Mouse (Mus musculus): Measurements from ENCODE around the gene Abca5. TPM values are rescaled to one million over a fixed set of nuclear protein-coding genes. Genes with fewer than 3 reads are reported as not detected.
"Not testable (repeated sequence)": the region's sequence is repeated elsewhere in the genome, so short reads cannot be mapped to it uniquely, and the experiment has no call there.

Abca5 gene
- polyA plus RNA-seq, 1 experiment from 2014 or later, result 4.9 TPM

GRCm38 (mm10) chr11:110369312-110370019, 31.9 kb upstream of the Abca5 start:
- Histone ChIP-seq H3K27ac (replicated peaks; ENCODE audit: low read depth, low read length) (no peak overlapping the region), H3K36me3 (ENCODE audit: control insufficient read depth, insufficient read depth, low read length) (no peaks in the 10 kb centered on the region), H3K9me3 (ENCODE audit: control insufficient read depth, low read length) (no peaks in the 10 kb centered on the region), H3K4me1 (ENCODE audit: control insufficient read depth, insufficient read depth, low read length) (peaks cover 5% of the 10 kb centered on the region), H3K4me2 (ENCODE audit: low read depth, severe bottlenecking) (peak overlapping the region; percentile 16; the same call in 1 of the 2 replicates), H3K27me3 (ENCODE audit: control insufficient read depth, insufficient read depth, low read length) (no peaks in the 10 kb centered on the region), H3K4me3 (ENCODE audit: low read depth, low read length) (no peak overlapping the region), H3K9ac (ENCODE audit: low read length) (no peak overlapping the region)
- 17% methylated on average over 15 of the region's 15 CpGs for WGBS
- ATAC-seq (ENCODE audit: insufficient number of reproducible peaks, low FRiP score, low TSS enrichment, low read depth) (no peak), DNase-seq (ENCODE audit: low spot score) (peak; percentile 25)

- H3K9me3 ChIP-seq (ENCODE audit: control insufficient read depth, low read length), result no peaks in the 10 kb centered on the region
- no peaks in the 10 kb centered on the region for H3K27me3 ChIP-seq (ENCODE audit: control insufficient read depth, insufficient read depth, low read length)
- no peak overlapping the region for H3K4me2 ChIP-seq (ENCODE audit: low read depth, severe bottlenecking)
- 94% methylated on average over 13 of the region's 13 CpGs for WGBS
- no peak overlapping the region for H3K9ac ChIP-seq (ENCODE audit: low read length)
- no peak for DNase-seq (ENCODE audit: low spot score)
- H3K4me1 ChIP-seq (ENCODE audit: control insufficient read depth, insufficient read depth, low read length), result peaks cover 5% of the 10 kb centered on the region
- no peak overlapping the region for H3K27ac ChIP-seq (replicated peaks; ENCODE audit: low read depth, low read length)
- no peak for ATAC-seq (ENCODE audit: insufficient number of reproducible peaks, low FRiP score, low TSS enrichment, low read depth)
- no peak overlapping the region for H3K4me3 ChIP-seq (ENCODE audit: low read depth, low read length)
- H3K36me3 ChIP-seq (ENCODE audit: control insufficient read depth, insufficient read depth, low read length), result no peaks in the 10 kb centered on the region
Measured at GRCm38 (mm10) chr11:110367638-110368037, 30.1 kb upstream of the Abca5 start.

GRCm38 (mm10) chr11:110366902-110367301, 29.4 kb upstream of the Abca5 start:
- no peak overlapping the region for H3K4me3 ChIP-seq (ENCODE audit: low read depth, low read length)
- 78% methylated on average over 3 of the region's 3 CpGs for WGBS
- H3K4me2 ChIP-seq (ENCODE audit: low read depth, severe bottlenecking), result no peak overlapping the region
- H3K36me3 ChIP-seq (ENCODE audit: control insufficient read depth, insufficient read depth, low read length), result no peaks in the 10 kb centered on the region
- H3K9me3 ChIP-seq (ENCODE audit: control insufficient read depth, low read length), result no peaks in the 10 kb centered on the region
- no peak for ATAC-seq (ENCODE audit: insufficient number of reproducible peaks, low FRiP score, low TSS enrichment, low read depth)
- no peak for DNase-seq (ENCODE audit: low spot score)
- no peaks in the 10 kb centered on the region for H3K27me3 ChIP-seq (ENCODE audit: control insufficient read depth, insufficient read depth, low read length)
- H3K4me1 ChIP-seq (ENCODE audit: control insufficient read depth, insufficient read depth, low read length), result peaks cover 5% of the 10 kb centered on the region
- H3K27ac ChIP-seq (replicated peaks; ENCODE audit: low read depth, low read length), result no peak overlapping the region
- H3K9ac ChIP-seq (ENCODE audit: low read length), result no peak overlapping the region

- Histone ChIP-seq H3K4me3 (ENCODE audit: low read depth, low read length) (no peak overlapping the region), H3K4me2 (ENCODE audit: low read depth, severe bottlenecking) (no peak overlapping the region), H3K4me1 (ENCODE audit: control insufficient read depth, insufficient read depth, low read length) (peaks cover 5% of the 10 kb centered on the region), H3K27me3 (ENCODE audit: control insufficient read depth, insufficient read depth, low read length) (no peaks in the 10 kb centered on the region), H3K9me3 (ENCODE audit: control insufficient read depth, low read length) (no peaks in the 10 kb centered on the region), H3K9ac (ENCODE audit: low read length) (no peak overlapping the region), H3K36me3 (ENCODE audit: control insufficient read depth, insufficient read depth, low read length) (no peaks in the 10 kb centered on the region), H3K27ac (replicated peaks; ENCODE audit: low read depth, low read length) (no peak overlapping the region)
- ATAC-seq (ENCODE audit: insufficient number of reproducible peaks, low FRiP score, low TSS enrichment, low read depth), result no peak
- peak; percentile 75 for DNase-seq (ENCODE audit: low spot score)
- WGBS, result 68% methylated on average over 3 of the region's 3 CpGs
Measured at GRCm38 (mm10) chr11:110365016-110365415, 27.5 kb upstream of the Abca5 start.

- 67% methylated on average over 16 of the region's 16 CpGs for WGBS
- DNase-seq (ENCODE audit: low spot score), result peak; percentile 52
Measured at GRCm38 (mm10) chr11:110357756-110358551, 20.4 kb upstream of the Abca5 start.

GRCm38 (mm10) chr11:110355131-110355530, 17.6 kb upstream of the Abca5 start:
- not testable (repeated sequence) for H3K4me3 ChIP-seq (ENCODE audit: low read depth, low read length); H3K4me2 ChIP-seq (ENCODE audit: low read depth, severe bottlenecking); ATAC-seq (ENCODE audit: insufficient number of reproducible peaks, low FRiP score, low TSS enrichment, low read depth); DNase-seq (ENCODE audit: low spot score); H3K27ac ChIP-seq (replicated peaks; ENCODE audit: low read depth, low read length); H3K4me1 ChIP-seq (ENCODE audit: control insufficient read depth, insufficient read depth, low read length); H3K9me3 ChIP-seq (ENCODE audit: control insufficient read depth, low read length); H3K36me3 ChIP-seq (ENCODE audit: control insufficient read depth, insufficient read depth, low read length); H3K27me3 ChIP-seq (ENCODE audit: control insufficient read depth, insufficient read depth, low read length); H3K9ac ChIP-seq (ENCODE audit: low read length)
- WGBS, result 86% methylated on average over 9 of the region's 9 CpGs

More at GRCm38 (mm10) chr11:110357756-110358551, 20.4 kb upstream of the Abca5 start:
- Histone ChIP-seq H3K27me3 (ENCODE audit: control insufficient read depth, insufficient read depth, low read length) (no peaks in the 10 kb centered on the region), H3K36me3 (ENCODE audit: control insufficient read depth, insufficient read depth, low read length) (no peaks in the 10 kb centered on the region), H3K9ac (ENCODE audit: low read length) (no peak overlapping the region), H3K4me2 (ENCODE audit: low read depth, severe bottlenecking) (no peak overlapping the region), H3K27ac (replicated peaks; ENCODE audit: low read depth, low read length) (no peak overlapping the region), H3K4me3 (ENCODE audit: low read depth, low read length) (no peak overlapping the region), H3K4me1 (ENCODE audit: control insufficient read depth, insufficient read depth, low read length) (no peaks in the 10 kb centered on the region), H3K9me3 (ENCODE audit: control insufficient read depth, low read length) (no peaks in the 10 kb centered on the region)
- no peak for ATAC-seq (ENCODE audit: insufficient number of reproducible peaks, low FRiP score, low TSS enrichment, low read depth)

- Histone ChIP-seq H3K4me2 (ENCODE audit: low read depth, severe bottlenecking) (no peak overlapping the region), H3K4me1 (ENCODE audit: control insufficient read depth, insufficient read depth, low read length) (no peaks in the 10 kb centered on the region), H3K27me3 (ENCODE audit: control insufficient read depth, insufficient read depth, low read length) (no peaks in the 10 kb centered on the region), H3K4me3 (ENCODE audit: low read depth, low read length) (no peak overlapping the region), H3K9ac (ENCODE audit: low read length) (no peak overlapping the region), H3K9me3 (ENCODE audit: control insufficient read depth, low read length) (no peaks in the 10 kb centered on the region), H3K27ac (replicated peaks; ENCODE audit: low read depth, low read length) (no peak overlapping the region), H3K36me3 (ENCODE audit: control insufficient read depth, insufficient read depth, low read length) (no peaks in the 10 kb centered on the region)
- ATAC-seq (ENCODE audit: insufficient number of reproducible peaks, low FRiP score, low TSS enrichment, low read depth) (no peak), DNase-seq (ENCODE audit: low spot score) (no peak)
- WGBS, result 75% methylated on average over 9 of the region's 9 CpGs
Measured at GRCm38 (mm10) chr11:110354261-110354660, 16.7 kb upstream of the Abca5 start.

- H3K4me3 ChIP-seq (ENCODE audit: low read depth, low read length), result no peak overlapping the region
- no peaks in the 10 kb centered on the region for H3K9me3 ChIP-seq (ENCODE audit: control insufficient read depth, low read length)
- no peaks in the 10 kb centered on the region for H3K4me1 ChIP-seq (ENCODE audit: control insufficient read depth, insufficient read depth, low read length)
- no peak for ATAC-seq (ENCODE audit: insufficient number of reproducible peaks, low FRiP score, low TSS enrichment, low read depth)
- 81% methylated on average over 2 of the region's 2 CpGs for WGBS
- no peak overlapping the region for H3K4me2 ChIP-seq (ENCODE audit: low read depth, severe bottlenecking)
- no peaks in the 10 kb centered on the region for H3K36me3 ChIP-seq (ENCODE audit: control insufficient read depth, insufficient read depth, low read length)
- no peak overlapping the region for H3K27ac ChIP-seq (replicated peaks; ENCODE audit: low read depth, low read length)
- no peak for DNase-seq (ENCODE audit: low spot score)
- H3K9ac ChIP-seq (ENCODE audit: low read length), result no peak overlapping the region
- H3K27me3 ChIP-seq (ENCODE audit: control insufficient read depth, insufficient read depth, low read length), result no peaks in the 10 kb centered on the region
Measured at GRCm38 (mm10) chr11:110348170-110348569, 10.7 kb upstream of the Abca5 start.

All from limb, embryonic 11.5 days (tissue).